Mouse (Mus musculus) cerebellum, adult 2 months (tissue): ENCODE measurements around the gene Lyrm4.

Source experiments
- CTCF ChIP-seq: fragments of 200-500 bp; IDR thresholded peaks from 2 replicates; pipeline ENCODE4 v1.5.1; 2011; ENCODE audit warnings: low read depth, mild to moderate bottlenecking, control low read depth, low read length, moderate library complexity, borderline replicate concordance; ENCODE audit not compliant: insufficient read depth
- POLR2A ChIP-seq: fragments of 200-500 bp; IDR thresholded peaks from 2 replicates; pipeline ENCODE4 v1.6.1; 2011; ENCODE audit warnings: low read length, control low read depth, borderline replicate concordance; ENCODE audit not compliant: insufficient read depth

- TF ChIP-seq CTCF, result no peak
- TF ChIP-seq POLR2A, result no peak
These were observed 123.3 kb downstream of the Lyrm4 start for GRCm38 (mm10) chr13:35994067-35994466.
